Mouse (Mus musculus) forebrain, embryonic 15.5 days (tissue): ENCODE results near the gene Arid4a. TPM values are rescaled to one million over a fixed set of nuclear protein-coding genes. Genes with fewer than 3 reads are reported as not detected.

Experiments used
- ATAC-seq: fragments of 200-750 bp; cut with Nextera tagmentation; replicated peaks from 2 replicates; pipeline ENCODE4 v1.8.0; 2017; ENCODE audit warnings: mild to moderate bottlenecking, moderate TSS enrichment, moderate library complexity
- H3K27ac ChIP-seq: fragments of 300-500 bp; sonication (generic); replicated peaks from 2 replicates; pipeline ENCODE4 v1.5.1; 2015; ENCODE audit warnings: mild to moderate bottlenecking, inconsistent platforms
- H3K27me3 ChIP-seq: fragments of 300-500 bp; sonication (generic); 2 replicates; pipeline ENCODE4 v1.6.1; 2015; ENCODE audit warnings: inconsistent platforms
- H3K36me3 ChIP-seq: fragments of 300-500 bp; sonication (generic); 2 replicates; pipeline ENCODE4 v1.6.1; 2015; ENCODE audit warnings: mild to moderate bottlenecking, inconsistent platforms
- H3K4me1 ChIP-seq: fragments of 300-500 bp; sonication (generic); 2 replicates; pipeline ENCODE4 v1.6.1; 2015; ENCODE audit warnings: inconsistent platforms
- H3K4me2 ChIP-seq: fragments of 300-500 bp; sonication (generic); replicated peaks from 2 replicates; pipeline ENCODE4 v1.6.1; 2015; ENCODE audit warnings: mild to moderate bottlenecking, inconsistent platforms
- H3K4me3 ChIP-seq: fragments of 300-500 bp; sonication (generic); 2 replicates; pipeline ENCODE4 v1.5.1; 2015; ENCODE audit warnings: mild to moderate bottlenecking, inconsistent platforms
- H3K9ac ChIP-seq: fragments of 300-500 bp; sonication (generic); replicated peaks from 2 replicates; pipeline ENCODE4 v1.6.1; 2015; ENCODE audit warnings: mild to moderate bottlenecking, inconsistent platforms
- H3K9me3 ChIP-seq: fragments of 300-500 bp; sonication (generic); 2 replicates; pipeline ENCODE4 v1.6.1; 2016; ENCODE audit warnings: inconsistent platforms
- WGBS: fragments of 180-500 bp; shearing (Covaris S2); methylation state at CpG from one replicate; pipeline ENCODE4 v1.1.7; 2015; ENCODE audit warnings: mixed read lengths; 5-methylcytosine and 5-hydroxymethylcytosine counted together
- polyA plus RNA-seq: library from polyadenylated mRNA; unstranded; fragments of >200 nt; fragmentation: Nextera tagmentation; extraction: Ambion mirVana; gene quantifications from 2 replicates; pipeline ENCODE4 v1.2.1, GENCODE M21; 2015

Gene Arid4a
- polyA plus RNA-seq, 1 experiment from 2014 or later = 57.1 TPM

- WGBS = 98% methylated on average over 4 of the region's 4 CpGs
- no peak overlapping the region for H3K9ac ChIP-seq
- H3K36me3 ChIP-seq = peaks cover 10% of the 10 kb centered on the region
- H3K27me3 ChIP-seq = no peaks in the 10 kb centered on the region
- H3K27ac ChIP-seq = peak overlapping the region; percentile 96
- peaks cover 27% of the 10 kb centered on the region for H3K4me1 ChIP-seq
- no peaks in the 10 kb centered on the region for H3K9me3 ChIP-seq
- no peak overlapping the region for H3K4me2 ChIP-seq
- ATAC-seq = no peak
- no peak overlapping the region for H3K4me3 ChIP-seq
Observed at GRCm38 (mm10) chr12:71046501-71046900, 30.7 kb downstream of the Arid4a start.

- peak; percentile 80 for ATAC-seq
- H3K27me3 ChIP-seq = no peaks in the 10 kb centered on the region
- H3K36me3 ChIP-seq = peaks cover 9% of the 10 kb centered on the region
- no peaks in the 10 kb centered on the region for H3K9me3 ChIP-seq
- peak overlapping the region; percentile 44 for H3K9ac ChIP-seq
- H3K4me2 ChIP-seq = peak overlapping the region; percentile 68
- WGBS = 22% methylated on average over 8 of the region's 8 CpGs
- peak overlapping the region; percentile 96 for H3K27ac ChIP-seq
- peak overlapping the region; percentile 47 for H3K4me3 ChIP-seq
- H3K4me1 ChIP-seq = peaks cover 35% of the 10 kb centered on the region
Observed at GRCm38 (mm10) chr12:71047473-71048078, 31.8 kb downstream of the Arid4a start.

- Histone ChIP-seq H3K36me3 (peaks cover 9% of the 10 kb centered on the region), H3K27ac (peak overlapping the region; percentile 96), H3K27me3 (no peaks in the 10 kb centered on the region), H3K4me2 (peak overlapping the region; percentile 68), H3K4me3 (peak overlapping the region; percentile 47), H3K9ac (peak overlapping the region; percentile 58), H3K4me1 (peaks cover 40% of the 10 kb centered on the region), H3K9me3 (no peaks in the 10 kb centered on the region)
- WGBS = under 1% methylated on average over 7 of the region's 7 CpGs
- peak; percentile 94 for ATAC-seq
Observed at GRCm38 (mm10) chr12:71048117-71048516, 32.3 kb downstream of the Arid4a start.

- Histone ChIP-seq H3K4me1 (peaks cover 40% of the 10 kb centered on the region), H3K9me3 (no peaks in the 10 kb centered on the region), H3K27ac (peak overlapping the region; percentile 96), H3K4me3 (peak overlapping the region; percentile 47), H3K27me3 (no peaks in the 10 kb centered on the region), H3K4me2 (peak overlapping the region; percentile 68), H3K9ac (peak overlapping the region; percentile 58), H3K36me3 (peaks cover 9% of the 10 kb centered on the region)
- 6% methylated on average over 1 of the region's 1 CpGs for WGBS
- ATAC-seq = no peak
Observed at GRCm38 (mm10) chr12:71048561-71048960, 32.8 kb downstream of the Arid4a start.

- Histone ChIP-seq H3K4me1 (peaks cover 40% of the 10 kb centered on the region), H3K4me3 (peak overlapping the region; percentile 47), H3K9me3 (no peaks in the 10 kb centered on the region), H3K4me2 (peak overlapping the region; percentile 68), H3K36me3 (peaks cover 9% of the 10 kb centered on the region), H3K9ac (peak overlapping the region; percentile 58), H3K27me3 (no peaks in the 10 kb centered on the region), H3K27ac (peak overlapping the region; percentile 96)
- ATAC-seq = no peak
- 45% methylated on average over 10 of the region's 10 CpGs for WGBS
Observed at GRCm38 (mm10) chr12:71049596-71050265, 33.9 kb downstream of the Arid4a start.

GRCm38 (mm10) chr12:71051079-71051478, 35.3 kb downstream of the Arid4a start:
- no peak overlapping the region for H3K9ac ChIP-seq
- H3K27ac ChIP-seq = no peak overlapping the region
- peaks cover 7% of the 10 kb centered on the region for H3K36me3 ChIP-seq
- H3K4me1 ChIP-seq = peaks cover 40% of the 10 kb centered on the region
- peak overlapping the region; percentile 20 for H3K4me2 ChIP-seq
- ATAC-seq = no peak
- H3K9me3 ChIP-seq = no peaks in the 10 kb centered on the region
- no peaks in the 10 kb centered on the region for H3K27me3 ChIP-seq
- H3K4me3 ChIP-seq = no peak overlapping the region
- 73% methylated on average over 3 of the region's 3 CpGs for WGBS

- ATAC-seq = no peak
- 90% methylated on average over 7 of the region's 7 CpGs for WGBS
- Histone ChIP-seq H3K27ac (no peak overlapping the region), H3K4me1 (peaks cover 34% of the 10 kb centered on the region), H3K4me2 (no peak overlapping the region), H3K4me3 (no peak overlapping the region), H3K9me3 (no peaks in the 10 kb centered on the region), H3K27me3 (no peaks in the 10 kb centered on the region), H3K9ac (no peak overlapping the region), H3K36me3 (no peaks in the 10 kb centered on the region)
Observed at GRCm38 (mm10) chr12:71052341-71052995, 36.7 kb downstream of the Arid4a start.

GRCm38 (mm10) chr12:71053031-71053430, 37.2 kb downstream of the Arid4a start:
- Histone ChIP-seq H3K4me3 (no peak overlapping the region), H3K4me1 (peaks cover 31% of the 10 kb centered on the region), H3K36me3 (no peaks in the 10 kb centered on the region), H3K27me3 (no peaks in the 10 kb centered on the region), H3K27ac (no peak overlapping the region), H3K9me3 (no peaks in the 10 kb centered on the region), H3K4me2 (no peak overlapping the region), H3K9ac (no peak overlapping the region)
- no peak for ATAC-seq
- whole genome bisulfite sequencing = 57% methylated on average over 1 of the region's 1 CpGs

- no peaks in the 10 kb centered on the region for H3K9me3 ChIP-seq
- H3K27me3 ChIP-seq = no peaks in the 10 kb centered on the region
- ATAC-seq = no peak
- peaks cover 31% of the 10 kb centered on the region for H3K4me1 ChIP-seq
- H3K4me3 ChIP-seq = no peak overlapping the region
- no peak overlapping the region for H3K9ac ChIP-seq
- H3K36me3 ChIP-seq = no peaks in the 10 kb centered on the region
- H3K27ac ChIP-seq = no peak overlapping the region
- WGBS = 96% methylated on average over 1 of the region's 1 CpGs
- no peak overlapping the region for H3K4me2 ChIP-seq
Observed at GRCm38 (mm10) chr12:71053486-71053885, 37.7 kb downstream of the Arid4a start.

GRCm38 (mm10) chr12:71055537-71055936, 39.7 kb downstream of the Arid4a start:
- H3K27me3 ChIP-seq = no peaks in the 10 kb centered on the region
- no peak overlapping the region for H3K27ac ChIP-seq
- WGBS = 90% methylated on average over 3 of the region's 3 CpGs
- peaks cover 5% of the 10 kb centered on the region; the same call in 1 of the 2 replicates for H3K36me3 ChIP-seq
- no peak overlapping the region for H3K4me2 ChIP-seq
- peaks cover 20% of the 10 kb centered on the region for H3K4me1 ChIP-seq
- ATAC-seq = no peak
- no peak overlapping the region for H3K9ac ChIP-seq
- H3K9me3 ChIP-seq = no peaks in the 10 kb centered on the region
- no peak overlapping the region for H3K4me3 ChIP-seq

- H3K27ac ChIP-seq = no peak overlapping the region
- peaks cover 35% of the 10 kb centered on the region for H3K36me3 ChIP-seq
- WGBS = 95% methylated on average over 7 of the region's 7 CpGs
- no peak overlapping the region for H3K9ac ChIP-seq
- H3K4me2 ChIP-seq = no peak overlapping the region
- ATAC-seq = no peak
- H3K27me3 ChIP-seq = no peaks in the 10 kb centered on the region
- no peak overlapping the region for H3K4me3 ChIP-seq
- H3K9me3 ChIP-seq = no peaks in the 10 kb centered on the region
- no peaks in the 10 kb centered on the region for H3K4me1 ChIP-seq
Observed at GRCm38 (mm10) chr12:71059741-71060140, 44.0 kb downstream of the Arid4a start.

- Histone ChIP-seq H3K9ac (no peak overlapping the region), H3K4me1 (no peaks in the 10 kb centered on the region), H3K4me3 (no peak overlapping the region), H3K27me3 (no peaks in the 10 kb centered on the region), H3K36me3 (peaks cover 89% of the 10 kb centered on the region), H3K27ac (no peak overlapping the region), H3K9me3 (no peaks in the 10 kb centered on the region), H3K4me2 (no peak overlapping the region)
- ATAC-seq = no peak
- 94% methylated on average over 17 of the region's 17 CpGs for WGBS
Observed at GRCm38 (mm10) chr12:71069846-71070245, 54.1 kb downstream of the Arid4a start.
